Mouse (Mus musculus) lung, adult 2 months (tissue): ENCODE data around the gene Otub2.
"Not testable (repeated sequence)": the region's sequence is repeated elsewhere in the genome, so short reads cannot be mapped to it uniquely, and the experiment has no call there.

Experiments used
- CTCF ChIP-seq: fragments of 200-500 bp; IDR thresholded peaks from 2 replicates; pipeline ENCODE4 v1.5.1; 2011; ENCODE audit warnings: mild to moderate bottlenecking, low read length, control low read depth; ENCODE audit not compliant: insufficient read depth
- POLR2A ChIP-seq: fragments of 200-500 bp; IDR thresholded peaks from 2 replicates; pipeline ENCODE4 v1.6.1; 2011; ENCODE audit warnings: low read depth, mild to moderate bottlenecking, control low read depth, low read length, borderline replicate concordance; ENCODE audit errors: extremely low read depth

- TF ChIP-seq CTCF, POLR2A: not testable (repeated sequence)
Observed at GRCm38 (mm10) chr12:103444261-103444660, 55.8 kb downstream of the Otub2 start.
